Comparison of ENCODE assay signal across 31 mouse cellular contexts in the genomic region with DNA sequence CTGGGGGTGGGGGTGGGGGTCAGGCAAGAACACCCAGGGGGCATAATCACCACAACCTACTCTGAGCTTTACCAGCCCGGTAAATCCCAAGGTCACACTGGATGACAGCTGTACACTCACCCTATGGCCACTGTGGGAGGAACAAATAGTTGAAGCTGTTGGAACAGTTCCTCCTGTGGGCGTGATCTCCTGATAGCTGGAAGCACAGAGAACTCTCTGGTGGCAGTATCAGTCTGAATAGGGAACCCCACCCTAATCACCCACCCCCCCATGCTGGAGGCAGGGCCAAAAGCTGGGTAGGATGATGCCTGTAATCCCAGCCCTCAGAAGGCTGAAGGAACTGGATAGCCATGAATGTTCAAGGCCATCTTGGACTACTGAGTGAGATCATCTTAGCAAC. TPM values are rescaled to one million over a fixed set of nuclear protein-coding genes. Genes with fewer than 3 reads are reported as not detected.
DNase-seq lines count a peak whose midpoint lies in the region; ATAC-seq lines count a peak whose summit lies in the region.
"Had no signal": no experiment of that assay in that cellular context is flagged by ENCODE, and none has a peak within 500 bp of the region (broad histone marks: within the 10 kb centered on the region; RNA-seq: fewer than 3 reads in every experiment).

No protein-coding gene starts in this region.

- H3K9ac ChIP-seq in stomach, embryonic 15.5 days: no peak overlapping the region
- H3K9ac ChIP-seq: heart, embryonic 12.5 days; kidney, embryonic 15.5 days; neural tube, embryonic 12.5 days had no signal

- H3K36me3 ChIP-seq in stomach, embryonic 15.5 days: no peaks in the 10 kb centered on the region
- H3K36me3 ChIP-seq: heart, embryonic 12.5 days; hindbrain, embryonic 10.5 days; kidney, embryonic 15.5 days; neural tube, embryonic 12.5 days had no signal

- H3K4me2 ChIP-seq in stomach, embryonic 15.5 days: no peak overlapping the region
- H3K4me2 ChIP-seq: heart, embryonic 12.5 days; kidney, embryonic 15.5 days; liver, embryonic 11.5 days; neural tube, embryonic 12.5 days had no signal

- DNase-seq in ovary, adult 18-20 months (ENCODE audit: low spot score): peak; percentile 15
- no peak for DNase-seq in ovary, postnatal 36 days (ENCODE audit: low spot score)
- peak; percentile 22 for DNase-seq in R1 (ENCODE audit: low read depth, low spot score)
- no peak for DNase-seq in ovary, postnatal 14 days (ENCODE audit: low spot score)
- no peak for DNase-seq in heart, adult 8-10 months (ENCODE audit: low spot score)
- DNase-seq: cerebellum, adult 8-10 months; cerebellum, postnatal 36 days; heart, postnatal 10 days; kidney, postnatal 36 days; layer of hippocampus, postnatal 36 days; lung, adult 18-20 months; lung, postnatal 10 days; midbrain, embryonic 14.5 days; thymus, postnatal 25 days had no signal

- H3K4me3 ChIP-seq in stomach, embryonic 15.5 days (replicated peaks): no peak overlapping the region
- H3K4me3 ChIP-seq: heart, embryonic 12.5 days; hindbrain, embryonic 10.5 days; kidney, embryonic 15.5 days; neural tube, embryonic 12.5 days had no signal

- 44% methylated on average over 2 of the region's 2 CpGs for WGBS in stomach, embryonic 15.5 days

- no peak; the same call in 1 of the 2 replicates for ATAC-seq in stomach, embryonic 15.5 days (ENCODE audit: insufficient read depth, low FRiP score, low read depth)
- ATAC-seq in CD4-positive, CD25-positive, alpha-beta regulatory T cell, adult 4 months: no peak
- ATAC-seq: forebrain, embryonic 14.5 days; hindbrain, embryonic 16.5 days; intestine, postnatal 0 days had no signal

- no peaks in the 10 kb centered on the region for H3K9me3 ChIP-seq in stomach, embryonic 15.5 days
- H3K9me3 ChIP-seq: heart, embryonic 12.5 days; hindbrain, embryonic 10.5 days; kidney, embryonic 15.5 days; neural tube, embryonic 12.5 days had no signal

- peak overlapping the region; percentile 17; the same call in 1 of the 2 replicates for H3K27ac ChIP-seq in stomach, embryonic 15.5 days
- H3K27ac ChIP-seq: hindbrain, embryonic 10.5 days; kidney, embryonic 15.5 days; neural tube, embryonic 12.5 days had no signal

- peaks cover 11% of the 10 kb centered on the region for H3K4me1 ChIP-seq in stomach, embryonic 15.5 days

- H3K27me3 ChIP-seq in stomach, embryonic 15.5 days (replicated peaks): no peaks in the 10 kb centered on the region

RNA-seq across cellular contexts. Expression of a gene that starts 2.9 kb away (rescaled TPM):
- polyA plus RNA-seq in stomach, embryonic 15.5 days (2015; fragmentation: Nextera tagmentation; extraction: Ambion mirVana): 7.0 and 7.6 TPM in 2 replicates
- 1 to 10 TPM; 4.4 to 7.4 TPM for polyA plus RNA-seq in CD4-positive, CD25-positive, alpha-beta regulatory T cell, adult 4 months (2017; shearing (Covaris generic))
- total RNA-seq in heart, adult 8-10 months (2022): 10 to 100 TPM; 36.3 to 53.0 (median 47.2) TPM
- total RNA-seq: ES-E14 had no signal

RNA-seq across cellular contexts. Expression of a gene that starts 7.5 kb away (rescaled TPM):
- polyA plus RNA-seq in stomach, embryonic 15.5 days (2015; fragmentation: Nextera tagmentation; extraction: Ambion mirVana): 1.4 and 2.0 TPM in 2 replicates
- polyA plus RNA-seq in CD4-positive, CD25-positive, alpha-beta regulatory T cell, adult 4 months (2017; shearing (Covaris generic)): not detected
- total RNA-seq in heart, adult 8-10 months (2022): under 1 TPM in 2 of 4 experiments, not detected in 2; 0.31 to 0.46 TPM
- total RNA-seq: ES-E14; gastrocnemius, adult 8-10 months; layer of hippocampus, postnatal 36 days; megakaryocyte, adult 5-6 weeks had no signal
- polyA plus RNA-seq: liver, embryonic 11.5 days had no signal

RNA-seq across cellular contexts. Expression of a gene that starts 27.8 kb away (rescaled TPM):
- polyA plus RNA-seq in stomach, embryonic 15.5 days (2015; fragmentation: Nextera tagmentation; extraction: Ambion mirVana): 5.2 and 10.4 TPM in 2 replicates
- polyA plus RNA-seq in CD4-positive, CD25-positive, alpha-beta regulatory T cell, adult 4 months (2017; shearing (Covaris generic)): not detected
- not detected for total RNA-seq in heart, adult 8-10 months (2022)
- total RNA-seq: gastrocnemius, adult 8-10 months; heart, postnatal 10 days; layer of hippocampus, adult 8-10 months; layer of hippocampus, postnatal 36 days; left cerebral cortex, postnatal 10 days; megakaryocyte, adult 5-6 weeks had no signal
- polyA plus RNA-seq: heart, embryonic 12.5 days; hindbrain, embryonic 10.5 days; intestine, postnatal 0 days; kidney, embryonic 15.5 days; limb, embryonic 11.5 days; liver, embryonic 11.5 days; midbrain, embryonic 14.5 days; neural tube, embryonic 12.5 days had no signal

RNA-seq across cellular contexts. Expression of a gene that starts 28.6 kb away (rescaled TPM):
- polyA plus RNA-seq in stomach, embryonic 15.5 days (2015; fragmentation: Nextera tagmentation; extraction: Ambion mirVana): 0.49 and 0.51 TPM in 2 replicates
- under 1 TPM; 0.40 to 0.48 TPM for polyA plus RNA-seq in CD4-positive, CD25-positive, alpha-beta regulatory T cell, adult 4 months (2017; shearing (Covaris generic))
- total RNA-seq in heart, adult 8-10 months (2022): under 1 TPM in 3 of 4 experiments, not detected in 1; 0.14 to 0.37 (median 0.17) TPM
- total RNA-seq: ES-E14; megakaryocyte, adult 5-6 weeks had no signal
- polyA plus RNA-seq: heart, embryonic 12.5 days; limb, embryonic 11.5 days; liver, embryonic 11.5 days; testis, adult 2 months had no signal

RNA-seq across cellular contexts. Expression of a gene that starts 43.4 kb away (rescaled TPM):
- polyA plus RNA-seq in stomach, embryonic 15.5 days (2015; fragmentation: Nextera tagmentation; extraction: Ambion mirVana): 9.4 and 10.6 TPM in 2 replicates
- 10 to 100 TPM; 11.4 to 11.6 TPM for polyA plus RNA-seq in CD4-positive, CD25-positive, alpha-beta regulatory T cell, adult 4 months (2017; shearing (Covaris generic))
- total RNA-seq in heart, adult 8-10 months (2022): 1 to 10 TPM; 4.5 to 7.0 (median 6.1) TPM

Comparison
In these comparisons a context has a peak if more than half of its experiments do, and no peak if none do; other contexts are left out.
1. DNase-seq: peak in ovary, adult 18-20 months (single experiment) and R1 (single experiment); none in ovary, postnatal 36 days (single experiment), ovary, postnatal 14 days (single experiment) and heart, adult 8-10 months (single experiment).